Mouse (Mus musculus): ENCODE data around the gene Hrc. TPM values are rescaled to one million over a fixed set of nuclear protein-coding genes. Genes with fewer than 3 reads are reported as not detected.

The Hrc gene
- polyA plus RNA-seq, 1 experiment from 2014 or later: 0.40 TPM

DNA sequence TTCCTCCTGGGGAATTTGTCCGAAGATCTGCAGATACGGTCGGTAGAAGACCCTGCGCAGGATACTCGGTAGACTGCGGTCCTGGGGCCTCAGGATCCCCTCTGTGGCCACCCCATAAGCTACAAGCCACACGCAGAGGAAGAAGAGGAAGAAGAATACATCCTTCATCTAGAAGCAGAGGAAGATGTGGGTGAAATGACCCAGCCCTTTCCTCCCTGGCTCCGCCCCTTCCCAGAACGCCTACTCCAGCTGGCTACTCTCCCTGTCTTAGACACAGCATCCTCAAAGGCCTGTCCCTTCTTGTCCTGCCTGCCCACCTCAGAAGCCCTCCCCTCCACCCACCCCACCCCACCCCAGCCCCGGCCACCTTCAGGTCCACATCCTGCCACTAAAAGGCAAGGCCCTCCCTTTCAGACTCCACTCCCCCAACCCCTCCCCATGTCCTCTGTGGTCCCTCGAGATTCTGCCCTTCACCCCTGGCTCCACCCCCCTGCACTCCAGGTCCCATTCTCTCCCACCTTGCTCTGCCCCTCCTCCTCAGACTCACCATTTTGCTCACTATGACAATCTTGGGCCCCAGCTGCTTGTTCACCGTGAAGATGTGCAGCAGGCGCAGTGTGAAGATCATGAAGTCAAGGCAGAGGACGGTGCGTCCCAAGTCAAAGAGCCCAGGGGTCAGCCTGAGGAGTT is 26.4 kb upstream of the Hrc start:
- Histone ChIP-seq H3K4me1 (ENCODE audit: control insufficient read depth, insufficient read depth, low read length) (peaks cover 8% of the 10 kb centered on the region; the same call in 1 of the 2 replicates), H3K27ac (ENCODE audit: low read length) (no peak overlapping the region), H3K9me3 (replicated peaks; ENCODE audit: control insufficient read depth, low read length, poor library complexity, severe bottlenecking) (no peaks in the 10 kb centered on the region), H3K27me3 (ENCODE audit: control insufficient read depth, insufficient read depth, low read depth, low read length) (no peaks in the 10 kb centered on the region), H3K9ac (ENCODE audit: low read depth, low read length) (no peak overlapping the region; the same call in 1 of the 2 replicates), H3K4me2 (ENCODE audit: low read length) (no peak overlapping the region), H3K36me3 (ENCODE audit: control insufficient read depth, insufficient read depth, low read length) (no peaks in the 10 kb centered on the region), H3K4me3 (ENCODE audit: low read depth, low read length) (no peak overlapping the region)
- WGBS: 75% methylated on average over 15 of the region's 15 CpGs
- no peak for ATAC-seq

DNA sequence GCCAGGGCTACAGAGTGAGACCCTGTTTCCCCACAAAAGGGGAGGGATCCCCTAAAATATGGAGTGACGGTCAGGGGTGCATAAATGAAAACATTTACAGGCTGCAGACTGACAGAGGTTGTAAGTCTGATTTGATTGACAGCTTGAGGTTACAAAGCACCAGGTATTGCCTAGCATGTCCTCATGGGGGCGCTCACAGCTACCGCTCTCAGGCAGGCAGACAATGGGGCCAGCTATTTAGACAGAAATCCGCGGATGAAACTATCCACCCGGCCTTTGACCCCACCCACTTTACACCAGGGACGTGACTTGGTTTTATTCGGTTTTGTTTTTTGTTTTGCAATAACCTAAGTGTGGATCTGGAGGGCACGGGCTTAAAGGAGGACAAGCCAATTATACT is 25.6 kb upstream of the Hrc start:
- 9% methylated on average over 9 of the region's 9 CpGs for WGBS
- Histone ChIP-seq H3K4me2 (ENCODE audit: low read length) (no peak overlapping the region), H3K4me1 (ENCODE audit: control insufficient read depth, insufficient read depth, low read length) (peaks cover 8% of the 10 kb centered on the region; the same call in 1 of the 2 replicates), H3K27ac (ENCODE audit: low read length) (no peak overlapping the region), H3K36me3 (ENCODE audit: control insufficient read depth, insufficient read depth, low read length) (no peaks in the 10 kb centered on the region), H3K9me3 (replicated peaks; ENCODE audit: control insufficient read depth, low read length, poor library complexity, severe bottlenecking) (no peaks in the 10 kb centered on the region), H3K4me3 (ENCODE audit: low read depth, low read length) (no peak overlapping the region), H3K27me3 (ENCODE audit: control insufficient read depth, insufficient read depth, low read depth, low read length) (no peaks in the 10 kb centered on the region), H3K9ac (ENCODE audit: low read depth, low read length) (no peak overlapping the region; the same call in 1 of the 2 replicates)
- no peak for ATAC-seq

DNA sequence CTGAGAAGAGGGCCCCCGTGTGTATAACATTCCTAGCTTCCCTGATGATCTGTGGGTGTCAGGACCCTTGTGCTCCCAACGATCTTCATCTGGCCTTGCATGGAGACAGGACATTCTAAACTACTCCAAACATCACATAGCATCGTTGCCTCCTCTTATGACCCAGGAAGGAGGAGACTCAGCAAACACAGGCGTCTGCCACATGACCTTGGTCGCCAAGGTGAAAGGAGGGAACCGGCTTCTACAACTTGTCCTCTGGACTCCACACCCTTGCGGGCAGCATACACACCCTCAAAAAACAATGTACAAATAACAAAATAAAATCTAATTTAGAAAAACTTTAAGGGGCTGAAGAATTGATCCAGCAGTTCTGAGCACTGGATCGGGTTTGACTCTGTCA is 23.1 kb upstream of the Hrc start:
- 0 out of 2 replicates have a peak overlapping the region, but pooled peaks have one; percentile 10 for H3K9ac ChIP-seq (ENCODE audit: low read depth, low read length)
- no peak overlapping the region for H3K4me2 ChIP-seq (ENCODE audit: low read length)
- no peaks in the 10 kb centered on the region for H3K27me3 ChIP-seq (ENCODE audit: control insufficient read depth, insufficient read depth, low read depth, low read length)
- H3K36me3 ChIP-seq (ENCODE audit: control insufficient read depth, insufficient read depth, low read length): peaks cover 3% of the 10 kb centered on the region; the same call in 1 of the 2 replicates
- H3K4me1 ChIP-seq (ENCODE audit: control insufficient read depth, insufficient read depth, low read length): peaks cover 2% of the 10 kb centered on the region; the same call in 1 of the 2 replicates
- WGBS: 78% methylated on average over 8 of the region's 8 CpGs
- H3K27ac ChIP-seq (ENCODE audit: low read length): no peak overlapping the region
- no peak for ATAC-seq
- no peaks in the 10 kb centered on the region for H3K9me3 ChIP-seq (replicated peaks; ENCODE audit: control insufficient read depth, low read length, poor library complexity, severe bottlenecking)
- no peak overlapping the region for H3K4me3 ChIP-seq (ENCODE audit: low read depth, low read length)

DNA sequence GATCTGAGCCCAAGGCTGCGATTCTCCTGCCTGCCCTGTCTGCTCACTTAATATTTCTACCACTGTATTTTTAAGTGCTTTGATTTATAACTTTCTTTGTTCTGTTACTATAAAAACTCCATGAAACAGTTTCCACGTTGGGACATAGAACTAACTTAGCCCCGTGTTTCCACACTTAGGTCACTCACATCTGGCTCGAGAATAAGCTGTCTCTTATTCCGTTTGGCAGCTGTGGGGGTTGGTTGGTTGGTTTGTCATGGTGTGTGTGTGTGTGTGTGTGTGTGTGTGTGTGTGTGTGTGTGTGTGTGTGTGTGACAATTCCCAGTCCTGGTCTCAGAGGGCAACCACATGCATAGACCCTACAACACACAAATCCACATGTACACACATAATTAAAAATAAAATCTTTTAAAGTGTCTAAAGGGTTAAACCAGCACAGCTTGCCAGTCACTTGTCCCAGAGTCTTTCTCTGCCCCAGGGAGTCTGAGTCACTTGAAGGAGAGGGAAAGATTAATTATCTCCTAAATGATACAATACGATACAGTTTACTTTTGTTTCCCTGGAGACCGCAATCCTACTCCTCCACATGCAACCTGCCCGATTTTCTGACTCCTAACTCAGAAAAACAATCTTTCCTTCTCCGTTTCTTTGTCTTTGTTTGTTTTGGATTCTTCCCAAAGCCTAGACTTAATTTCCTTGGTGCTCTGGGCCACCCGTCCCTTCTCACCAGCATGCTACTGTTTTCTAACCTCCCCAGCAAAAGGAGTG is 22.2 kb upstream of the Hrc start:
- Histone ChIP-seq H3K4me3 (ENCODE audit: low read depth, low read length) (no peak overlapping the region), H3K9me3 (replicated peaks; ENCODE audit: control insufficient read depth, low read length, poor library complexity, severe bottlenecking) (no peaks in the 10 kb centered on the region), H3K27ac (ENCODE audit: low read length) (0 out of 2 replicates have a peak overlapping the region, but pooled peaks have one; percentile 2), H3K36me3 (ENCODE audit: control insufficient read depth, insufficient read depth, low read length) (peaks cover 3% of the 10 kb centered on the region), H3K4me2 (ENCODE audit: low read length) (no peak overlapping the region), H3K27me3 (ENCODE audit: control insufficient read depth, insufficient read depth, low read depth, low read length) (no peaks in the 10 kb centered on the region), H3K4me1 (ENCODE audit: control insufficient read depth, insufficient read depth, low read length) (peaks cover 2% of the 10 kb centered on the region; the same call in 1 of the 2 replicates), H3K9ac (ENCODE audit: low read depth, low read length) (no peak overlapping the region)
- WGBS: 33% methylated on average over 10 of the region's 10 CpGs
- no peak for ATAC-seq

DNA sequence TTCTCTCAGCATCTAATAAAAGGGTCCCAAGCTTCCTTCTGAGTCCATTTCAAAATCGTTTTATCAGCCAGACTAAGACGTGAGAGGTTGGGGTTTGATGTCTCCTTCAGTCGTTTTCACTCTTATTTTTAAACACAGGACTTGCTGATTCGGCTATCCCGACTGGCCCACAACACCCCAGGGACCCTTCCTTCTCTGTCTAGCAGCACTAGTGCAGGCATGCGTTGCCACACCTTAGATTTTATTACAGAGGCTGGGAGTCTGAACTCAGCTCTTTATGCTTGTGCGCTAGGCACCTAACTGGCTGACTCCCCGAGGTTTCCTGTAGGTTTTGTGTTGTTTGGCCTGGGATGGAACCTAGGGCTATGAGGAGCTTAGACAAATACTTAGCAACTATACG is 21.6 kb upstream of the Hrc start:
- Histone ChIP-seq H3K4me2 (ENCODE audit: low read length) (no peak overlapping the region), H3K4me3 (ENCODE audit: low read depth, low read length) (no peak overlapping the region), H3K27ac (ENCODE audit: low read length) (0 out of 2 replicates have a peak overlapping the region, but pooled peaks have one; percentile 2), H3K36me3 (ENCODE audit: control insufficient read depth, insufficient read depth, low read length) (peaks cover 6% of the 10 kb centered on the region), H3K4me1 (ENCODE audit: control insufficient read depth, insufficient read depth, low read length) (peaks cover 2% of the 10 kb centered on the region; the same call in 1 of the 2 replicates), H3K9ac (ENCODE audit: low read depth, low read length) (no peak overlapping the region), H3K27me3 (ENCODE audit: control insufficient read depth, insufficient read depth, low read depth, low read length) (no peaks in the 10 kb centered on the region), H3K9me3 (replicated peaks; ENCODE audit: control insufficient read depth, low read length, poor library complexity, severe bottlenecking) (no peaks in the 10 kb centered on the region)
- no peak for ATAC-seq
- WGBS: 41% methylated on average over 9 of the region's 9 CpGs

DNA sequence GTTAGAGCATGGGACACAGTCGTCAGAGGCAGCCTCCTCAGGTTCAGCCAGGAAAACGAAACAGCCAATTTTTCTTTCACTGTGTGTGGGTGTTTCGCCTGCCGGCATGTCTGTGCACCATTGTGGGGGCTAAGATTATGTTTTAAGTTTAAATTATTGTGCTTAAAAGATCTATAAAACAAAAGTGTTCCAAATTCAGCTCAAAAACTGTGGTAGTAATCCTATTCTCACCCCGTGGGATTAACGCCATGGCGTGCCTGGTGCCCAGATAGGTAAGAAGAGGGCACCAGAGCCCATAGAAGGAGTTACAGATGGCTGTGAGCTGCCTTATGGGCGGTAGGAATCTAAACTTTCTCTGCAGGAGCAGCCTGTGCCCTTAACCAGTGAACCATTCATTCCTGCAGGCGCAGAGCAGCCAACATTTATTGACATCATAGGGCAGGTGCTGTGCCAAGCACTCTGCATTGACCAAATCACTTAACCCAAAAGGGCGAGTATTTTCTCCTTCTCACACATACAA is 19.8 kb upstream of the Hrc start:
- Histone ChIP-seq H3K4me3 (ENCODE audit: low read depth, low read length) (no peak overlapping the region), H3K27ac (ENCODE audit: low read length) (no peak overlapping the region), H3K36me3 (ENCODE audit: control insufficient read depth, insufficient read depth, low read length) (peaks cover 6% of the 10 kb centered on the region), H3K9me3 (replicated peaks; ENCODE audit: control insufficient read depth, low read length, poor library complexity, severe bottlenecking) (no peaks in the 10 kb centered on the region), H3K27me3 (ENCODE audit: control insufficient read depth, insufficient read depth, low read depth, low read length) (no peaks in the 10 kb centered on the region), H3K9ac (ENCODE audit: low read depth, low read length) (no peak overlapping the region), H3K4me1 (ENCODE audit: control insufficient read depth, insufficient read depth, low read length) (peaks cover 2% of the 10 kb centered on the region; the same call in 1 of the 2 replicates), H3K4me2 (ENCODE audit: low read length) (no peak overlapping the region)
- 87% methylated on average over 10 of the region's 10 CpGs for WGBS
- ATAC-seq: no peak

DNA sequence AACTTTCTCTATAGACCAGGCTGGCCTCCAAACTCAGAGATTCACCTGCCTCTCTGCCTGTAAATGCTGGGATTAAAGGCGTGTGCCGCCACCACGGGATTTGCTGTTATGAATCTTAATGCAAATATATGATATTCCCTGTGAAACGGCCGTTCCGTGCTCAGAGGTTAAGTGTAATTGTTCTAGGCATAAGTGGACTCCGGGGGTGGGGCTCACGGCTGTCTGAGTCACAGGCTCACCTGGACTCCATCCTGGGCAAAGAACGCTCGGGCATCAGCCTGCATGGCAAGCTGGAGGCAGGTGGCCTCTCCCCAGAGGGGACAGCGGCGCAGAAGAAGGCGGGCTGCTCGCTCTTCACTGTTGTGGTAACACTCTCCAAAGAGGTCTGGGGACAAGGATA is 18.6 kb upstream of the Hrc start:
- 92% methylated on average over 14 of the region's 14 CpGs for WGBS
- ATAC-seq: no peak
- peaks cover 2% of the 10 kb centered on the region; the same call in 1 of the 2 replicates for H3K4me1 ChIP-seq (ENCODE audit: control insufficient read depth, insufficient read depth, low read length)

DNA sequence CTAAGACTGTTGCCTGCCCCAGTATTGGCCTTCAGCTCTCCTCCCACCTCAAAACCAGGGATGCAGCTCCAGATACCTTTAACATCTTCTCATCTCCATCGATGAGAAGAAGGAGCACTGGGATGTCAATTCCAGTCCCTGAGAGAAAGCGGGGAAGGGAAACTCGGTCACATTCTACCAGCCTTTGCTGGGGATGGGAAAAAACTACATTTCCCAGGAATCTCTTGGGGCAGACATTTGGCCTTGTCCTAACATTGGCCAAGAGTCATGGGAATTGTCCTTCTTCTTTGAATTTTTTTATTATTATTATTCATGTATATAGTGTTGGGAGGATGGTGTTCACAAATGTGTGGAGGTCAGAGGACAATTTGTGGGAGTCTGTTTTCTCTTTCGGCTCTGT is 12.8 kb upstream of the Hrc start:
- Histone ChIP-seq H3K36me3 (ENCODE audit: control insufficient read depth, insufficient read depth, low read length) (peaks cover 11% of the 10 kb centered on the region; the same call in 1 of the 2 replicates), H3K9ac (ENCODE audit: low read depth, low read length) (no peak overlapping the region), H3K4me2 (ENCODE audit: low read length) (no peak overlapping the region), H3K4me1 (ENCODE audit: control insufficient read depth, insufficient read depth, low read length) (no peaks in the 10 kb centered on the region), H3K4me3 (ENCODE audit: low read depth, low read length) (no peak overlapping the region), H3K9me3 (replicated peaks; ENCODE audit: control insufficient read depth, low read length, poor library complexity, severe bottlenecking) (no peaks in the 10 kb centered on the region), H3K27me3 (ENCODE audit: control insufficient read depth, insufficient read depth, low read depth, low read length) (no peaks in the 10 kb centered on the region), H3K27ac (ENCODE audit: low read length) (no peak overlapping the region)
- 84% methylated on average over 4 of the region's 4 CpGs for WGBS
- ATAC-seq: no peak

More for the DNA sequence above, 18.6 kb upstream of the Hrc start:
- Histone ChIP-seq H3K9ac (ENCODE audit: low read depth, low read length) (no peak overlapping the region), H3K4me2 (ENCODE audit: low read length) (no peak overlapping the region), H3K27me3 (ENCODE audit: control insufficient read depth, insufficient read depth, low read depth, low read length) (no peaks in the 10 kb centered on the region), H3K4me3 (ENCODE audit: low read depth, low read length) (no peak overlapping the region), H3K36me3 (ENCODE audit: control insufficient read depth, insufficient read depth, low read length) (peaks cover 6% of the 10 kb centered on the region), H3K9me3 (replicated peaks; ENCODE audit: control insufficient read depth, low read length, poor library complexity, severe bottlenecking) (no peaks in the 10 kb centered on the region), H3K27ac (ENCODE audit: low read length) (no peak overlapping the region)

DNA sequence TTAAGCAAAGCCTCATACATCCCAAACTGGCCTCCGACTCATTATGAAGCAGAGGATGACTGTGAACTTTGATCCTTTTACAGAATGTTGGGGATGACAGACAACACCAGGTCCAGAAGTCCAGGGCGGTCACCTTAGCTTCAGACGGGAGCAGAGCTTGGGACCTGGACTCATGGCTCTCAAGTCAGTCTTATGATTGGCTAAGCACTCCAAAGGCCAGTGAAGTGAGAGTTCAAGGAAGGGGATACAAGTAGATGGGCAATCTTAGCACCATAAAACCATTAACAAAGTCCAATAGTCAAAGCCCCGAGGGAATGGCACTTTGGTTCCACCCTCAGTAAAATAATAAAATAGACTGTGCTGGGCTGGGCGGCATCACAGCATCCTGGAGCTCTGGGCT is 12.0 kb upstream of the Hrc start:
- WGBS: 97% methylated on average over 5 of the region's 5 CpGs
- ATAC-seq: no peak

More for the DNA sequence above, 12.0 kb upstream of the Hrc start:
- Histone ChIP-seq H3K4me1 (ENCODE audit: control insufficient read depth, insufficient read depth, low read length) (no peaks in the 10 kb centered on the region), H3K9ac (ENCODE audit: low read depth, low read length) (no peak overlapping the region), H3K9me3 (replicated peaks; ENCODE audit: control insufficient read depth, low read length, poor library complexity, severe bottlenecking) (no peaks in the 10 kb centered on the region), H3K4me3 (ENCODE audit: low read depth, low read length) (no peak overlapping the region), H3K36me3 (ENCODE audit: control insufficient read depth, insufficient read depth, low read length) (peaks cover 9% of the 10 kb centered on the region; the same call in 1 of the 2 replicates), H3K4me2 (ENCODE audit: low read length) (no peak overlapping the region), H3K27ac (ENCODE audit: low read length) (no peak overlapping the region), H3K27me3 (ENCODE audit: control insufficient read depth, insufficient read depth, low read depth, low read length) (no peaks in the 10 kb centered on the region)

Measured in midbrain, embryonic 16.5 days (tissue).